Mouse (Mus musculus) left cerebral cortex, adult 2 months (tissue): ENCODE data around the gene Lalba. TPM values are rescaled to one million over a fixed set of nuclear protein-coding genes. Genes with fewer than 3 reads are reported as not detected.
"Not testable (repeated sequence)": the region's sequence is repeated elsewhere in the genome, so short reads cannot be mapped to it uniquely, and the experiment has no call there.

ENCODE experiments used
- DNase-seq, 2 experiments: peaks; one replicate each; pipeline ENCODE4 v3.0.0; 2021 to 2022; ENCODE audit warnings: low spot score in 2 of 2, mixed read lengths in 1 of 2; ENCODE audit errors: extremely low spot score in 1 of 2
- H3K27ac ChIP-seq: fragments of 200-600 bp; 2 replicates; pipeline ENCODE4 v1.8.1; 2022
- H3K4me3 ChIP-seq: fragments of 200-600 bp; 2 replicates; pipeline ENCODE4 v1.8.1; 2022
- CTCF ChIP-seq: fragments of 200-600 bp; IDR thresholded peaks from 2 replicates; pipeline ENCODE4 v1.8.1; 2022; ENCODE audit warnings: antibody characterized with exemption, mild to moderate bottlenecking, moderate library complexity
- intact Hi-C: fragments of 180-260 bp; cut with DNase I; formaldehyde crosslinking; loops from one replicate; pipeline ENCODE4 v1.15.1; 2025
- microRNA-seq, 2 experiments: library from miRNA; unstranded; fragments of <30 nt; microRNA quantifications; one replicate each; pipeline ENCODE4 v1.2.0; 2021
- total RNA-seq, 2 experiments: library from RNA; stranded (reverse); gene quantifications; 2 replicates each; pipeline ENCODE4 v1.2.3; 2021

Gene Lalba
- total RNA-seq, 2 experiments from 2014 or later = not detected

DNA sequence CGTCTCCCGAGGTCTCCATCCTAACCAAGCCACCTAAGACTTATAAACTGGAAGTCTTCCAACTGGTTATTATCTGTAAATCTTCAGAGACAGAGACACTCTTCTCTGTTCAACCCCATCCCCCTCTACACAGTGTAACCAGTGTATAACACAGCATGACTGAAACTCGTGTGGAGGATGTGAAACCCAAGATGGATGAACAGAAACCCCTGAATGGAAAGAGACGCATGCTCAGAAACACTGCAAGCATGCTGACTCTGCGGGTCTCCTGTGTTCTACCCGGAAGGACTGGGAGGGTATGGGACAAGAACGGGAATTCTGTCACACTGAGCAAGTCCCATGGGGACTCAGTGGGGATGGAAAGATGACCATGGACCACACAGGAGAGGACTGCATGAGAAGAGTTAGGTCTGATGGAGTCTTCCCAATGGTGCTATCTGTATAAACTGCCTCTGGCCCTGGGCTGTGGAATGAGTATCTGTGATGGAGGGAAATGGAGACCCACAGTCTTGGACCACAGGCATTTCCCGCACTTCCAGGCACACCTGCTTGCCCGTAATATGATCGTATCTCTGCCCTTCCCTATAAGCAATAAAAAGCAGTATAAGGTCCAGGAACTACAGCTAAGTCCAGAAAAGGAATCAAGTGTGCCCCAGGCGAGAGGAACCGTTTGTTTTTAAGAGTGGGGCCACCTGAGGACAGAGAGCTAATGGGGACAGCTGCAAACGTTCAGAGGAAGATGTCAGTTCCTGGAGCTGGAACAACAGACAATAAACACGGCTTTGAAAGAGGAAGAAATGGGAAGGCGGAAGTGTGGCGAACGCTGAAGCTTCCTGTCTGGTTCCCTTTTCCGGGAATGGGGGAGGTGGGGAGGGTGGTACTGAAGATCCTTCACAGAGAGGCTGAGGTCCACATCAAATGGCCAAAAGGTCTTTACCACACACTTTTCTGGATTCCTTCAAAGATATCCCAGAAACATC, 1.7 kb upstream of the Lalba start:
- no peak for TF ChIP-seq CTCF
- intact Hi-C loops = no loop called here
- Histone ChIP-seq H3K4me3 (no peak overlapping the region), H3K27ac (no peak overlapping the region)
- DNase-seq = no peak

DNA sequence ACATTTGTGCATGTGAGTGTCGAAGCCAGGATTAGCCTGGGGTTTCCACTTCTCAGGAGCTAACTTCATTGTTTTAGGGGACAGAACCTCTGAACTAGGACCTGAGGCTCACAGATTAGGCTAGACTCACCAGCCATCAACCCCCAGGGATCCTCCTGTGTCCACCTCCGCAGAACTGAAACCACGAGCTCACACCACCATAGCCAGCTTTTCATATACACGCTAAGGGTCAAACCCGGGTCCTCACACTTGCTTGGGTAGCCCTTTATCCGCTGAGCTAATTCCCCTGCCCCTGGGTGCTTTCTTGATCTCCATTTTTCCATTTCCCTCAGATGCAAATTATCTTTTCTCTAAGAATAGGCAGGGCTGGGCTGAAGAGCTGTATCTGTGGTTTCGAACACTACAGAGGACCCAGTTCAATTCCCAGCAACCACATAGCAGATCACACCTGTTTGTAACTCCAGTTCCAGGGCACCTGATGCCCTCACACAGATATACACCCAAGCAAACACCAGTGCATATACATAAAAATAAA, 2.9 kb downstream of the Lalba start:
- no peak for TF ChIP-seq CTCF
- intact Hi-C loops = no loop called here
- no peak overlapping the region for H3K4me3 ChIP-seq
- DNase-seq = no peak
- no peak overlapping the region for H3K27ac ChIP-seq

DNA sequence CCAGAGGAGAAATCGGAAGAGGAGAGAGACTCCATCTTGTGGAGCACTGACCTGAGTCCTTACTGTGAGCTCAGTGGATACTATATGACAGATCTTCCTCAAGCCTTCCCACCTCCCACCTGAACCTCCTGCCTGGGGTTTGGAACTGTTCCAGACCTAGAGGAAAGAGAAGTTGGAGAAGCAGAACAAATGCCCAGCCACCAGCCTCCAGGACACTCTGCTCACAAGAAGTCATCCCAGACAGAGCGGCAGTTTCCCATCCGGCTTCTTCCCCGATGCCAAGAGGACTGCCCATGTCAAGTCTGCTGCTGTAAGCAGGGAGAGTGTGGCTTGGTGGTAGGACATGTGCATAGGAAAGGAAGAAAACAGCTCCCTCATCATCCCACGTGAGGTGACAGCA, 6.2 kb downstream of the Lalba start:
- no peak for DNase-seq
- H3K4me3 ChIP-seq = no peak overlapping the region
- H3K27ac ChIP-seq = no peak overlapping the region
- intact Hi-C loops = no loop called here
- TF ChIP-seq CTCF = no peak

DNA sequence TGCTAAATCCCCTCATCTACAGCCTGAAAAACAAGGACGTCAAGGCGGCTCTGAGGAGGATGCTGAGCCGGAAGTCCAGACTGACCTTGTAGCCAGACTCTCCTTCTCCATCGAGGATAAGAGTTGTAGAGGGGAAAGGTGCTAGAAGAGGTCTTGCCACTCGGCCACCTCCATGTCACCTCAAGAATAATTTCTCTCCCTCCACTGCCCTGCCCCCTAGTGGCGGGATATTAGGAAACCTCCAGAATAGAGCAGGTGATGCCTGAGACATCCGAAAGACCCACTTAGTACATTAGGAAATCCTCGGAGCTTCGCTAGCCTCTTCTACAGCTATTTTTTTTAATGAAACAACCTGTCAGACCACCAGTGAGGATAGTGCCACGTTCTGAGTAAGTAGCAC, 7.1 kb downstream of the Lalba start:
- Histone ChIP-seq H3K4me3 (no peak overlapping the region), H3K27ac (no peak overlapping the region)
- TF ChIP-seq CTCF = peak; percentile 61
- intact Hi-C loops = no loop called here
- DNase-seq = peak; percentile 19 to 31

DNA sequence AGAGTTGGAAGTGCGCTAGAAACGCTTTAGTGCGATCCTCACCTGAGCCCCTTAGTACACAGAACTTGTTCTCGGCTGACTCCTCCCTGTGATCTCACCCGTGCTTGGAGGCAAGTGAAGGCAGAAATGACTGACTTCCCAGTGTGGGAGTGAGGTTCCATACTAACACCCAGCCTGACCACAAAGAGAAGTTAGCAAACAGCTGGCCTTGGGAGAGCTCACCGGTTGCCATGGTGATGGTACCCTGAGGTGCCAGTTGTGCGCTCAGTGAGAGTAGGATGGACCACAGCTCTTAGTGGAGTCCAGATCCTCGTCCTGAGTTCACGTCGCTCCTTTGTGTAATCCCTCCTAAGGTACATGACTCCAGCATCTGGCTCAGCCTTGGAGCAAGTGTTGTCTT, 7.6 kb downstream of the Lalba start:
- no peak for DNase-seq
- no peak for TF ChIP-seq CTCF
- intact Hi-C loops = no loop called here

DNA sequence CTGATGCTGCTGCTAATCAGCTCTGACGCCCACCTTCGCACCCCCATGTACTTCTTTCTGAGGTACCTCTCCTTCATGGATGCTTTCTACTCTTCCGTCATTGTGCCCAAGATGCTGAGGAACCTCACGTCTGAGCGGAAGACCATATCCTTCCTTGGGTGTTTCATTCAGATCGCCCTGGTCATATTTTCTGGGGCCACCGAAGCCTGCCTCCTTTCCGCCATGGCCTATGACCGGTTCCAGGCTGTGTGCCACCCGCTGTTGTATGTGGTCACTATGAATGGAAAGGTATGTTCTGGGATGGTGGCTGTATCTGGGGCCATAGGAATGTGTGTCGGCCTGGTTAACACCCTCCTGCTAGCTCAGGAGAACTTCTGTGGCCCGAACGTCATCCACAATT, 11.0 kb downstream of the Lalba start:
- no peak overlapping the region for H3K4me3 ChIP-seq
- TF ChIP-seq CTCF = no peak
- DNase-seq = no peak
- no peak overlapping the region for H3K27ac ChIP-seq
- intact Hi-C loops = no loop called here

More for the DNA sequence above, 7.6 kb downstream of the Lalba start:
- Histone ChIP-seq H3K27ac (no peak overlapping the region), H3K4me3 (no peak overlapping the region)

DNA sequence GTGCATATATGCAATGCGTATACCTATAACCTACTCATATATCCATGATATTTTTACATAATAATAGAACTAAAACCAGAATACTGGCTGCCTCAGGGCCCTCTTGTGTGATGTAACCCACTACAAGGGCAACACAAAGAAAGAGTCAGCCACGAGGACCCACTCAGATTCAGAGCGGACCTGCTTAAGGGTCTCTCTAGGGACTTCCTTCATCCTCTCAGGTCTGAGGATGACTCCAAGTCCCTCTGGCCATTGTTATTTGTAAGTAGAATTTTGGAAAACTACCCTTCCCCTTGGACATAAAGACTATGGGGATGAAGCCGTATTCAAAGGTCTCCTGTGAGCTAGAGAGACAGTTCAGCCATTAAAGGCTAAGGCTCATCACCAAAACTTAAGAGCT, 12.9 kb downstream of the Lalba start, which contains the start of gene OR5BS1P:
OR5BS1P (plus strand) TSS at position 301 of the 400 bp plus-strand sequence.
- H3K4me3 ChIP-seq = no peak within 1 kb of the TSS
- DNase-seq = no peak
- intact Hi-C loops = no loop called here
- no peak within 1 kb of the TSS for H3K27ac ChIP-seq
- no peak for TF ChIP-seq CTCF

DNA sequence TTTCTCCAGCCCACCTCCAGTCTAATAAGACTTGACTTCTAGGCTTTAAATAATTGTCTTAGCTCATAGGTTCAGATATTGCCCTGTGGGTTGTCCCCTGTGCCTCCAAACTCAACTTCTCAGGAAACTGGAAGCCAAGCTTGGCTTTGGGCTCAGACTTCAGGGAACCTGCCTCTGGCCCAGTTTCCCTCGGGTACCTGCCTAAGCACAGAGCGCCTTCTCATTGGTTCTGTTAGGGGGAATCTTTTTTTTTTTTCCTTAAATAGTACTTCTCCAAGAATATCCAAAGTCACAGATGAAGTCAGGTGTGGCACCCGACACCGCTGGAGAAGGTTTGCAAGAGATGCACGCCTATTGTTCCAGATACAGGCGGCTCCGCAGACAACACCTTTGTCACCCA, 30.2 kb downstream of the Lalba start, which contains the start of gene Olfr281:
Olfr281 (plus strand) TSS at position 301 of the 400 bp plus-strand sequence.
- intact Hi-C loops = no loop called here
- no peak for TF ChIP-seq CTCF

DNA sequence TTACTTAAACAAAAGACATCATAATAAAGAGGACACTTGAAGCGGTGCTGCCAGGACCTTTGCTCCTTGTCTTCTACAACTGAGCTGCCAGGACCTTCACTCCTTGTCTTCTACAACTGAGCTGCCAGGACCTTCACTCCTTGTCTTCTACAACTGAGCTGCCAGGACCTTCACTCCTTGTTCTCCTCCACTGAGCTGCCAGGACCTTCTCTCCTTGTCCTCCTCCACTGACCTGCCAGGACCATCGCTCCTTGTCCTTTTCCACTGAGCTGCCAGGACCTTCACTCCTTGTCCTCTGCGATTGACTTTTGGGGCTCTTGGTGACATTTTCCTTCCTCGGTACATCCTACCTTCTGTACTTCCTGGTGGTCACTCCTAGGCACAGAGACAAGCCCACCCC, 34.0 kb downstream of the Lalba start:
- no peak for DNase-seq
- no peak for TF ChIP-seq CTCF
- intact Hi-C loops = no loop called here
- H3K27ac ChIP-seq = no peak overlapping the region
- H3K4me3 ChIP-seq = no peak overlapping the region

More for the DNA sequence above, 30.2 kb downstream of the Lalba start, which contains the start of gene Olfr281:
- DNase-seq = no peak
- Histone ChIP-seq H3K4me3 (no peak within 1 kb of the TSS), H3K27ac (no peak within 1 kb of the TSS)

DNA sequence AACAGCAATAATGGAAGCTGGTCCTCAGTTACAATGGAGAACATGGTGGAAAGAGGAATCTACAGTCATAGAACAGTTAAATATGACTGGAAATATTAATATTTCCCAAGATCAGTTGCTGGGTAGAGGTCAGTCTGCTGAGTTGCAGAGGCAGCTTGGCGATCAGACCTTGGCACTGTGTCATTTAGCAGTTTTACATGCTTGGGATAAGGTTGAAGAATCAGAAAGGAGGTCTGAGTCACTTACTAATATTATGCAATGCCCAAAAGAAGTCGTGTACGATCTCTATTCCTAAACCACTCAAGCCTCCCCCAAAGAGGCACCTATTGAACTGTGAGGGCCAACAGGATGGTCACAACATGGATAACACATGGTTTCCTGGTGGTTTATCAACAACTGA, 38.0 kb downstream of the Lalba start:
- Histone ChIP-seq H3K27ac (no peak overlapping the region), H3K4me3 (no peak overlapping the region)
- TF ChIP-seq CTCF = no peak
- intact Hi-C loops = no loop called here
- no peak for DNase-seq

DNA sequence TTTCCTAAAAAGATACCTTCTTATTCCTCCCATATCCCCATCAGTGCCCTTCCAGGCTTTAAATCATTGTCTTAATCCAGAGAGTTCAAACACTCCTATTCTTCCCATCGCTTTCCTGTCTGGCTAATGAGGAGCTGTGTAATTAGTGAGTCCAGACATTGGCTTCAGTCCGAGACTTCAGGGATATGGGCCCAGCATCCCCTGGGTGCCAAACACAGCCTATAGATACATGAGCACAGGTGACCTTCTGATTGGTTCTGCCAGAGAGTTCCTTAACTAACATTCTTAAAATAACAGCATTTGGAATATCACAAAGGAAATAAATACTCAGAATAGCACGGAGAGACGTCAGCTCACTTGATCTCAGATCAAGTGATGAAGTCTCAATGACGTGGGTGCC, 51.6 kb downstream of the Lalba start, which contains the start of gene Olfr282:
Olfr282 (plus strand) TSS at position 301 of the 400 bp plus-strand sequence.
- H3K4me3 ChIP-seq, intact Hi-C loops, DNase-seq, H3K27ac ChIP-seq: not testable (repeated sequence)

Small RNAs within 50 kb of the gene (microRNA-seq; reads per million reads assigned to microRNA genes)
- 4.3 to 10.2 reads per million in 2 experiments for gene Mir1291

Other genes starting within 250 kb of the Lalba start
- not detected for gene Olfr286, start 248.3 kb downstream of the Lalba start, total RNA-seq
- not detected for gene H1fnt, start 225.4 kb downstream of the Lalba start, total RNA-seq
- 1 to 10 TPM; 6.6 to 8.0 TPM for gene Zfp641, start 186.6 kb downstream of the Lalba start, total RNA-seq
- gene Olfr285, start 165.4 kb downstream of the Lalba start, total RNA-seq = not detected
- not detected for gene Olfr284, start 141.7 kb downstream of the Lalba start, total RNA-seq
- gene Olfr283, start 101.8 kb downstream of the Lalba start, total RNA-seq = not detected
- not detected for gene Olfr282, start 51.5 kb downstream of the Lalba start, total RNA-seq
- not detected for gene Olfr281, start 30.1 kb downstream of the Lalba start, total RNA-seq
- gene OR5BS1P, start 12.8 kb downstream of the Lalba start, total RNA-seq = not detected
- gene Olfr279, start 9.7 kb upstream of the Lalba start, total RNA-seq = not detected
- 10 to 100 TPM; 55.1 to 56.7 TPM for gene Kansl2, start 51.5 kb upstream of the Lalba start, total RNA-seq
- 10 to 100 TPM; 40.3 to 45.8 TPM for gene Ccnt1, start 88.2 kb upstream of the Lalba start, total RNA-seq
- not detected for gene 4930415O20Rik, start 88.3 kb upstream of the Lalba start, total RNA-seq
- gene Adcy6, start 127.4 kb upstream of the Lalba start, total RNA-seq = 10 to 100 TPM; 52.7 to 57.4 TPM
- gene Cacnb3, start 148.1 kb upstream of the Lalba start, total RNA-seq = 100 to 1,000 TPM; 271 to 291 TPM
- 10 to 100 TPM; 84.4 to 90.2 TPM for gene Ddx23, start 180.2 kb upstream of the Lalba start, total RNA-seq
- gene Rnd1, start 194.7 kb upstream of the Lalba start, total RNA-seq = 10 to 100 TPM; 27.4 to 27.7 TPM
- 10 to 100 TPM; 11.2 TPM for gene Ccdc65, start 225.5 kb upstream of the Lalba start, total RNA-seq
- gene Fkbp11, start 245.5 kb upstream of the Lalba start, total RNA-seq = 1 to 10 TPM; 1.9 TPM